Mouse (Mus musculus): ENCODE results near the gene Sox13. TPM values are rescaled to one million over a fixed set of nuclear protein-coding genes. Genes with fewer than 3 reads are reported as not detected.
"Not testable (repeated sequence)": the region's sequence is repeated elsewhere in the genome, so short reads cannot be mapped to it uniquely, and the experiment has no call there.

Sox13 gene
- polyA plus RNA-seq, 1 experiment from 2014 or later, result 6.7 TPM

DNA sequence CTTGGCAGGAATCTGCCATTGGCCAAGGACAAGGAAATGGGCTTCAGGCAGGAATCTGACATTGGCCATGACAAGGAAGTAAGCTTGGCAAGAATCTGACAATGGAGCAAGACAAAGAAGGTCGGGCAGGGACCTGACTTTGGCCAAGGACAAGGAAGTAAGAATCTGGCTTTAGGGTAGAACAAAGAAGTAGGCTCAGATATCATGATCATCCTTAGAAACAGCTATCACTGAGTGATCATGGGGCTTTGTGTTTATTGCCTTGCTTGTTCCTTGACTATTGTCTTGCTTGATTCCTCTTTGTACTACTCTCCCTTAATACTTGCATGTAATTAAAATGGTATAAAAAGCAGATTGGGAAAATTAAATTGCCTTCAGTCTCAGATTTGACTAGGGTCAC, 83.8 kb downstream of the Sox13 start:
- WGBS, result 55% methylated on average over 1 of the region's 1 CpGs
- not testable (repeated sequence) for H3K27ac ChIP-seq (ENCODE audit: low read length); H3K4me2 ChIP-seq (ENCODE audit: low read depth, low read length); H3K9me3 ChIP-seq (ENCODE audit: control insufficient read depth, low read length); ATAC-seq (ENCODE audit: low read depth); H3K9ac ChIP-seq (ENCODE audit: low read length); H3K36me3 ChIP-seq (ENCODE audit: control insufficient read depth, insufficient read depth, low read length); H3K4me1 ChIP-seq (replicated peaks; ENCODE audit: control insufficient read depth, insufficient read depth, low read length); H3K27me3 ChIP-seq (ENCODE audit: control insufficient read depth, insufficient read depth, low read depth, low read length); H3K4me3 ChIP-seq (ENCODE audit: low read length)

DNA sequence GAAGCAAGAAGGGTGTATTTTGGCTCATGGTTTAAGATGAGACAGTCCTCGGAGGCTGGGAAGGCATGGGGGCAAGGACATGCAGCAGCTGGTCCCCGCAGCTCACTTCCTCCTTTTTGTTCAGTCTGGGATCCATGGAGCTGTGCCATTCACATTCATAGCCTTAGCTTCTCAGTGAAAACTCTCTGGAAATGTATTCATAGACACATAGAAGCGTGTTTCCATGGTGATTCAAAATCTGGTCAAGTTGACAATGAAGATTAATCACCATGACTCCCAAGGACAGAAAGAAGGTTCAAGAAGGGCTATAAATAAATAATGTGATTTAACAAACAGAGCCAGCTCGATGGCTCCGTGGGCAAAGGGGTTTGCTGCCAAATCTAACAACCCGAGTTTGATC, 90.2 kb downstream of the Sox13 start:
- Histone ChIP-seq H3K4me1 (replicated peaks; ENCODE audit: control insufficient read depth, insufficient read depth, low read length) (peaks cover 7% of the 10 kb centered on the region), H3K27me3 (ENCODE audit: control insufficient read depth, insufficient read depth, low read depth, low read length) (no peaks in the 10 kb centered on the region), H3K4me3 (ENCODE audit: low read length) (no peak overlapping the region), H3K9me3 (ENCODE audit: control insufficient read depth, low read length) (no peaks in the 10 kb centered on the region), H3K4me2 (ENCODE audit: low read depth, low read length) (no peak overlapping the region), H3K27ac (ENCODE audit: low read length) (no peak overlapping the region), H3K9ac (ENCODE audit: low read length) (no peak overlapping the region), H3K36me3 (ENCODE audit: control insufficient read depth, insufficient read depth, low read length) (no peaks in the 10 kb centered on the region)
- no peak for ATAC-seq (ENCODE audit: low read depth)
- 75% methylated on average over 6 of the region's 6 CpGs for WGBS

DNA sequence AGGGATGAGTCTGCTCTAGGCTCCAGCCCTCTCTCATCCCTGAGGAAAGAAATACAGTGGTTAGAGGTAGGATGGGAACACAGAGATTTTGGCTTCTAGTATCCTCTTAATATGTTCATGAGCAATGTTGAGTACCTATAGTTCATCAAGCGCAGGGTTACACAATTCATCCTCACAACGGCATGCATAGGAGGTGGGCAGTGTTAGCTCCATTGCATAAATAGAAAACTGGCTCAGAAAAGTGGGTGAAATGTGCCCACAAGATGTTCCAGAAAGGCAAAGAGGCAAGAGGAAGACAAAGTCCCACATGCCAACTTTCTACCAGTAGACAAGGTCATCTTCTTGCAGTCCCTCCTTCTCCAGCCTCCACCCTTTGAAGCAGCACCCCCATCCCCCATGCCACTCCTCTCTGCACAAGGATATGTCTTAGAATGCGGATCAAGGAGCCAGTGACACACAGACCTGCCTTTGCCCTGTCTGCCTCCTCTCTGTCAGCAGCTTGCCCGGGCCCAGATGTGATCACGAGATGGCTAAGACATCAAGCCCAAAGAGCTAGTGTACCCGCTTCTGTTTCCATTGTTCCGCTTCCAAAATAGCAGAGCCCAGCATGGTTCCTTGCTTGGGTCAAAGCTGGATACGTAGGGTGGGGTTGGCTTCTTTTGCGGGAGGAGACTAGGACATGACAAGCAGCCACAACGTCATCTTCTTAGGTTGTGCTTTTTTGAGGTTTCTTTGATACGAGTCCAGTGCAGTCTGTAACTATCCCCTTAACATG, 91.3 kb downstream of the Sox13 start:
- H3K36me3 ChIP-seq (ENCODE audit: control insufficient read depth, insufficient read depth, low read length), result no peaks in the 10 kb centered on the region
- WGBS, result 86% methylated on average over 11 of the region's 11 CpGs
- H3K9me3 ChIP-seq (ENCODE audit: control insufficient read depth, low read length), result no peaks in the 10 kb centered on the region
- H3K9ac ChIP-seq (ENCODE audit: low read length), result no peak overlapping the region
- no peak for ATAC-seq (ENCODE audit: low read depth)
- peaks cover 16% of the 10 kb centered on the region for H3K4me1 ChIP-seq (replicated peaks; ENCODE audit: control insufficient read depth, insufficient read depth, low read length)
- no peak overlapping the region for H3K4me2 ChIP-seq (ENCODE audit: low read depth, low read length)
- H3K27ac ChIP-seq (ENCODE audit: low read length), result no peak overlapping the region
- no peak overlapping the region for H3K4me3 ChIP-seq (ENCODE audit: low read length)
- H3K27me3 ChIP-seq (ENCODE audit: control insufficient read depth, insufficient read depth, low read depth, low read length), result no peaks in the 10 kb centered on the region

Other genes starting within 250 kb of the Sox13 start
- gene Golt1a, start 114.6 kb downstream of the Sox13 start, polyA plus RNA-seq (2015; fragmentation: Nextera tagmentation; extraction: Ambion mirVana), result 0.11 and 0.21 TPM in 2 replicates
- 8.0 and 9.9 TPM in 2 replicates for gene Kiss1, start 102.5 kb downstream of the Sox13 start, polyA plus RNA-seq (2015; fragmentation: Nextera tagmentation; extraction: Ambion mirVana)
- 0.78 and 1.3 TPM in 2 replicates for gene Ren1, start 73.9 kb downstream of the Sox13 start, polyA plus RNA-seq (2015; fragmentation: Nextera tagmentation; extraction: Ambion mirVana)
- 2.9 and 3.4 TPM in 2 replicates for gene Etnk2, start 60.8 kb downstream of the Sox13 start, polyA plus RNA-seq (2015; fragmentation: Nextera tagmentation; extraction: Ambion mirVana)
- 606 and 647 TPM in 2 replicates for gene Snrpe, start 185.9 kb upstream of the Sox13 start, polyA plus RNA-seq (2015; fragmentation: Nextera tagmentation; extraction: Ambion mirVana)
- gene Zbed6, start 236.5 kb upstream of the Sox13 start, polyA plus RNA-seq (2015; fragmentation: Nextera tagmentation; extraction: Ambion mirVana), result not detected in 2 replicates
- 5.4 TPM in 2 replicates for gene Gm38394, start 236.9 kb upstream of the Sox13 start, polyA plus RNA-seq (2015; fragmentation: Nextera tagmentation; extraction: Ambion mirVana)